Mouse (Mus musculus) hindbrain, embryonic 16.5 days (tissue): ENCODE data around the gene Rps6ka3. TPM values are rescaled to one million over a fixed set of nuclear protein-coding genes. Genes with fewer than 3 reads are reported as not detected.

Source experiments
- ATAC-seq: fragments of 200-750 bp; cut with Nextera tagmentation; 2 replicates; pipeline ENCODE4 v1.8.0; 2017; ENCODE audit warnings: moderate TSS enrichment, moderate library complexity
- H3K27ac ChIP-seq: fragments of 300-500 bp; sonication (generic); 2 replicates; pipeline ENCODE4 v1.5.1; 2014; ENCODE audit warnings: low read depth, mild to moderate bottlenecking, control low read depth, low read length, moderate library complexity
- H3K27me3 ChIP-seq: fragments of 300-500 bp; sonication (generic); replicated peaks from 2 replicates; pipeline ENCODE4 v1.6.1; 2014; ENCODE audit warnings: low read length; ENCODE audit not compliant: control insufficient read depth, insufficient read depth
- H3K36me3 ChIP-seq: fragments of 300-500 bp; sonication (generic); 2 replicates; pipeline ENCODE4 v1.6.1; 2014; ENCODE audit warnings: mild to moderate bottlenecking, low read length, moderate library complexity, mixed read lengths; ENCODE audit not compliant: control insufficient read depth, insufficient read depth
- H3K4me1 ChIP-seq: fragments of 300-500 bp; sonication (generic); 2 replicates; pipeline ENCODE4 v1.6.1; 2014; ENCODE audit warnings: low read depth, low read length; ENCODE audit not compliant: control insufficient read depth, insufficient read depth
- H3K4me2 ChIP-seq: fragments of 300-500 bp; sonication (generic); 2 replicates; pipeline ENCODE4 v1.6.1; 2014; ENCODE audit warnings: mild to moderate bottlenecking, low read length, control low read depth, moderate library complexity
- H3K4me3 ChIP-seq: fragments of 300-500 bp; sonication (generic); 2 replicates; pipeline ENCODE4 v1.5.1; 2014; ENCODE audit warnings: mild to moderate bottlenecking, low read length, control low read depth, moderate library complexity
- H3K9ac ChIP-seq: fragments of 300-500 bp; sonication (generic); 2 replicates; pipeline ENCODE4 v1.6.1; 2014; ENCODE audit warnings: low read depth, mild to moderate bottlenecking, control low read depth, low read length, moderate library complexity
- H3K9me3 ChIP-seq: fragments of 300-500 bp; sonication (generic); 2 replicates; pipeline ENCODE4 v1.6.1; 2014; ENCODE audit warnings: mild to moderate bottlenecking, low read length, moderate library complexity; ENCODE audit not compliant: control insufficient read depth
- WGBS: fragments of 180-500 bp; shearing (Covaris S2); extraction: QIAGEN DNeasy Blood & Tissue Kit; methylation state at CpG from one replicate; pipeline ENCODE4 v1.1.7; 2014; 5-methylcytosine and 5-hydroxymethylcytosine counted together
- polyA plus RNA-seq: library from polyadenylated mRNA; unstranded; fragments of >200 nt; fragmentation: Nextera tagmentation; extraction: Ambion mirVana; gene quantifications from 2 replicates; pipeline ENCODE4 v1.2.1, GENCODE M21; 2015

The Rps6ka3 gene
- polyA plus RNA-seq, 1 experiment from 2014 or later, result 3.2 TPM

GRCm38 (mm10) chrX:159390347-159390962 lies 180.3 kb downstream of the Rps6ka3 start:
- Histone ChIP-seq H3K4me1 (no peaks in the 10 kb centered on the region), H3K27me3 (no peaks in the 10 kb centered on the region), H3K27ac (no peak overlapping the region), H3K9ac (no peak overlapping the region), H3K4me2 (no peak overlapping the region), H3K9me3 (no peaks in the 10 kb centered on the region), H3K4me3 (no peak overlapping the region), H3K36me3 (no peaks in the 10 kb centered on the region)
- no peak for ATAC-seq
- WGBS, result 76% methylated on average over 6 of the region's 6 CpGs

- Histone ChIP-seq H3K9ac (no peak overlapping the region), H3K4me3 (no peak overlapping the region), H3K36me3 (no peaks in the 10 kb centered on the region), H3K4me1 (no peaks in the 10 kb centered on the region), H3K27ac (no peak overlapping the region), H3K9me3 (no peaks in the 10 kb centered on the region), H3K27me3 (no peaks in the 10 kb centered on the region), H3K4me2 (no peak overlapping the region)
- WGBS, result 77% methylated on average over 3 of the region's 3 CpGs
- no peak for ATAC-seq
Observed at GRCm38 (mm10) chrX:159391239-159391638, 181.1 kb downstream of the Rps6ka3 start.

GRCm38 (mm10) chrX:159409253-159409652 lies 199.1 kb downstream of the Rps6ka3 start:
- Histone ChIP-seq H3K27me3 (no peaks in the 10 kb centered on the region), H3K4me3 (no peak overlapping the region), H3K36me3 (no peaks in the 10 kb centered on the region), H3K9me3 (no peaks in the 10 kb centered on the region), H3K27ac (no peak overlapping the region), H3K4me1 (no peaks in the 10 kb centered on the region), H3K4me2 (no peak overlapping the region), H3K9ac (no peak overlapping the region)
- no peak for ATAC-seq
- 35% methylated on average over 4 of the region's 4 CpGs for WGBS

- H3K4me1 ChIP-seq, result no peaks in the 10 kb centered on the region
- H3K27ac ChIP-seq, result peak within 1 kb of the TSS; percentile 74
- peak within 1 kb of the TSS; percentile 68 for H3K9ac ChIP-seq
- peak; percentile 94 for ATAC-seq
- H3K36me3 ChIP-seq, result no peaks in the 10 kb centered on the region
- H3K4me3 ChIP-seq, result peak within 1 kb of the TSS; percentile 58
- peak within 1 kb of the TSS; percentile 60 for H3K4me2 ChIP-seq
- H3K9me3 ChIP-seq, result 0 out of 2 replicates have a peak, but pooled peaks cover 2% of the 10 kb centered on the region
- WGBS, result 18% methylated on average over 35 of the region's 83 CpGs
- H3K27me3 ChIP-seq, result no peaks in the 10 kb centered on the region
Observed at GRCm38 (mm10) chrX:159414130-159414828, 204.2 kb downstream of the Rps6ka3 start, which contains the start of gene Map7d2. TSS of gene Map7d2 (plus strand) at chrX:159414572.

DNA sequence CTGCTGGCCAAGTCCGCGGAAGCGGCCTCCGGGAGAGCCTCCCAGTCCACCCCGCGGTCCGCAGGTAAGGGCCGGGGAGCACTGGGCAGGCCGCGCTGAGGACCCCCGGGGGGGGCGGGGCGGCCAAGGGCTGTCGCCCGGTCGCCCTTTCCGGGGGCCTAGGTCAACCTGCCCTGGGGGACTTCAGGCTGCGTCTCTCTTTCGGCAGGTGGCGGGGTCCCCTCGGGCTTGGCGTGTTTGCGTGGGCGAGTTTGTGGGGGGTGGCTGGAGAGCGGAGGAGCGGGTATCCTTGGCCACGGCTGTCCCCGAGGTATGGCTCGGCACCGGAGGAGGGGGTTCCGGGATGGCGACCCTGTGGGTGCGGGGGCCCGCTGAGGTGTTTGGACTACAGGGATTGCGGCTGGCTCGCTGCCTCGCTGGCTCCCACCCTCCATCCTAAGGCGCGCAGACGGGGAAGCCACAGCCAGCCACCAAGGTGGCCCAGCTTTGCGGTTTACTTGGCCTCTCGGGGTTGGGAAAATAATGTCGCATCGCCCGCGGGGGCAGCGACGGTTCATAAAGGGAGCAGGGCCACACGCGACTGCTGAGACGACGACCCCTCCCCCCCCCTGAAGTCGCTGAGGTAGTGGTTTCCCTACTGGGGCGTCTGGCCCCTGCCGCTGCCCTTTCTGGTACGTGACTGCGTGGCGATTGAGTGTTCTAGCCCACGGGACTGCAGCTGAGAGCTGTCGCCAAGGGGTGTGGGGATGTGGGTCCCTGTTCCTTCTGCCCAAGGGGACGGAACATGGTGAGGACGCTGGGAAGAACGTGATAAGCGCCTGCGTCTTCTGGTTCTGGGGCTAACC lies 204.9 kb downstream of the Rps6ka3 start:
- peak overlapping the region; percentile 74 for H3K27ac ChIP-seq
- no peaks in the 10 kb centered on the region for H3K27me3 ChIP-seq
- H3K4me1 ChIP-seq, result no peaks in the 10 kb centered on the region
- no peaks in the 10 kb centered on the region for H3K36me3 ChIP-seq
- WGBS, result 17% methylated on average over 44 of the region's 65 CpGs
- 0 out of 2 replicates have a peak, but pooled peaks cover 2% of the 10 kb centered on the region for H3K9me3 ChIP-seq
- peak overlapping the region; percentile 68 for H3K9ac ChIP-seq
- H3K4me3 ChIP-seq, result peak overlapping the region; percentile 58
- H3K4me2 ChIP-seq, result peak overlapping the region; percentile 60
- ATAC-seq, result peak; percentile 71

Other genes with a start within 250 kb of the Rps6ka3 start
- 102 and 106 TPM in 2 replicates for gene Eif1ax, start 161.9 kb downstream of the Rps6ka3 start, polyA plus RNA-seq
- 55.0 and 57.6 TPM in 2 replicates for gene Map7d2, start 204.3 kb downstream of the Rps6ka3 start, polyA plus RNA-seq